22 mouse cellular contexts compared by ENCODE assay signal in the genomic region with DNA sequence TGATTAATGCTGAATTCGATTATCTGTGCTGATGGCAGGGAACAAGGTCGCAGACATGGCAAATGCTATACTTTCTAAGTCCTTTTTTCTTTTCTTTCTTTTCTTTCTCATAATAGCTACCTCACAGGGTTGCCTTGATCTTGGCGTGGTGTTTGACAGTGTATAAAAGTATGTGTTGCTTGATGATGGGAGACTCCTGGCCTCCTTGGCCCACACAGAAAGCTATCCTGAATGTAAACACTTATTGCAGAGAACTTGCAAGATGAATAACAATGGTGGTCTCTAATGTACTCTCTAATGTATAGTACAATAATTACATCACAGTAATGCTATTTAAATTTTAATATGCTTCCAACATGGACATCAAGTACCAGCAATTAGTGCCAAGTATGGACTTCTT.
A peak's percentile ranks its signal among the peaks of the same experiment; 100 is the strongest.
DNase-seq lines count a peak whose midpoint lies in the region; ATAC-seq and TF ChIP-seq lines count a peak whose summit lies in the region.
"Had no signal": no experiment of that assay in that cellular context is flagged by ENCODE, and none has a peak within 500 bp of the region (broad histone marks: within the 10 kb centered on the region; RNA-seq: fewer than 3 reads in every experiment).

No protein-coding gene starts in this region.

- WGBS in intestine, embryonic 14.5 days: 63% methylated on average over 3 of the region's 3 CpGs
- WGBS in intestine, embryonic 15.5 days: 72% methylated on average over 3 of the region's 3 CpGs
- 43% methylated on average over 3 of the region's 3 CpGs for whole genome bisulfite sequencing in lung, embryonic 14.5 days
- 67% methylated on average over 3 of the region's 3 CpGs for WGBS in lung, adult 2 months
- 32% methylated on average over 3 of the region's 3 CpGs for WGBS in lung, embryonic 15.5 days
- WGBS in lung, embryonic 16.5 days: 50% methylated on average over 3 of the region's 3 CpGs

- no peak overlapping the region for H3K4me2 ChIP-seq in intestine, embryonic 14.5 days (ENCODE audit: low read length)
- no peak overlapping the region for H3K4me2 ChIP-seq in intestine, embryonic 15.5 days (replicated peaks)
- no peak overlapping the region for H3K4me2 ChIP-seq in lung, embryonic 14.5 days
- H3K4me2 ChIP-seq in lung, embryonic 15.5 days: no peak overlapping the region
- H3K4me2 ChIP-seq in lung, embryonic 16.5 days (ENCODE audit: low read depth, low read length): no peak overlapping the region

- peaks cover 16% of the 10 kb centered on the region; the same call in 1 of the 2 replicates for H3K4me1 ChIP-seq in intestine, embryonic 14.5 days (replicated peaks; ENCODE audit: control insufficient read depth, insufficient read depth, low read length)
- peaks cover 17% of the 10 kb centered on the region; the same call in 1 of the 2 replicates for H3K4me1 ChIP-seq in intestine, embryonic 15.5 days (replicated peaks)
- H3K4me1 ChIP-seq in lung, embryonic 14.5 days (ENCODE audit: insufficient read depth): peaks cover 13% of the 10 kb centered on the region
- H3K4me1 ChIP-seq in lung, adult 2 months (ENCODE audit: control insufficient read depth, insufficient read depth, low read length): 0 out of 2 replicates have a peak, but pooled peaks cover under 1% of the 10 kb centered on the region
- H3K4me1 ChIP-seq in lung, embryonic 15.5 days: peaks cover 26% of the 10 kb centered on the region
- peaks cover 3% of the 10 kb centered on the region; the same call in 1 of the 2 replicates for H3K4me1 ChIP-seq in lung, embryonic 16.5 days (replicated peaks; ENCODE audit: control insufficient read depth, insufficient read depth, low read length)

- peak; percentile 41 for DNase-seq in intestine, embryonic 14.5 days (ENCODE audit: low spot score)
- peak; percentile 67 for DNase-seq in lung, embryonic 14.5 days
- DNase-seq in lung, adult 2 months: no peak
- DNase-seq in lung, postnatal 14 days: no peak
- DNase-seq in lung, postnatal 25 days (ENCODE audit: low spot score): no peak
- DNase-seq: adrenal gland, adult 2 months; adrenal gland, adult 8-10 months; adrenal gland, postnatal 10 days; adrenal gland, postnatal 14 days; adrenal gland, postnatal 25 days; adrenal gland, postnatal 36 days; B cell, adult 2 months; cerebellum, adult 11 months; cerebellum, adult 11-12 months had no signal

- no peaks in the 10 kb centered on the region for H3K36me3 ChIP-seq in intestine, embryonic 14.5 days (ENCODE audit: control insufficient read depth, insufficient read depth, low read length)
- H3K36me3 ChIP-seq in intestine, embryonic 15.5 days: no peaks in the 10 kb centered on the region
- H3K36me3 ChIP-seq in lung, embryonic 14.5 days (ENCODE audit: insufficient read depth): no peaks in the 10 kb centered on the region
- no peaks in the 10 kb centered on the region for H3K36me3 ChIP-seq in lung, embryonic 15.5 days
- no peaks in the 10 kb centered on the region for H3K36me3 ChIP-seq in lung, embryonic 16.5 days (ENCODE audit: control insufficient read depth, insufficient read depth, low read length)
- H3K36me3 ChIP-seq: G1E had no signal

- H3K4me3 ChIP-seq in intestine, embryonic 14.5 days (ENCODE audit: low read depth, low read length): no peak overlapping the region
- no peak overlapping the region for H3K4me3 ChIP-seq in intestine, embryonic 15.5 days (replicated peaks)
- no peak overlapping the region for H3K4me3 ChIP-seq in lung, embryonic 14.5 days (ENCODE audit: low read depth, low read length)
- no peak overlapping the region for H3K4me3 ChIP-seq in lung, adult 2 months (replicated peaks; ENCODE audit: extremely low read depth, low read depth, low read length)
- no peak overlapping the region for H3K4me3 ChIP-seq in lung, embryonic 15.5 days
- no peak overlapping the region for H3K4me3 ChIP-seq in lung, embryonic 16.5 days (ENCODE audit: low read length)

- no peak for TF ChIP-seq CTCF in lung, embryonic 14.5 days (IDR thresholded peaks at IDR 0.05; ENCODE audit: low read depth)
- no peak for TF ChIP-seq CTCF in lung, adult 2 months (IDR thresholded peaks at IDR 0.05; ENCODE audit: insufficient read depth, low read length)

- no peak overlapping the region for H3K9ac ChIP-seq in intestine, embryonic 14.5 days (ENCODE audit: low read length)
- no peak overlapping the region for H3K9ac ChIP-seq in intestine, embryonic 15.5 days
- H3K9ac ChIP-seq in lung, embryonic 14.5 days: no peak overlapping the region
- no peak overlapping the region for H3K9ac ChIP-seq in lung, embryonic 15.5 days
- no peak overlapping the region for H3K9ac ChIP-seq in lung, embryonic 16.5 days (ENCODE audit: low read length)

- no peaks in the 10 kb centered on the region for H3K9me3 ChIP-seq in intestine, embryonic 14.5 days (ENCODE audit: control insufficient read depth, low read length)
- H3K9me3 ChIP-seq in intestine, embryonic 15.5 days: no peaks in the 10 kb centered on the region
- H3K9me3 ChIP-seq in lung, embryonic 14.5 days (ENCODE audit: low read depth, low read length): no peaks in the 10 kb centered on the region
- no peaks in the 10 kb centered on the region for H3K9me3 ChIP-seq in lung, embryonic 15.5 days
- H3K9me3 ChIP-seq in lung, embryonic 16.5 days (ENCODE audit: control insufficient read depth, low read length): no peaks in the 10 kb centered on the region
- H3K9me3 ChIP-seq: G1E had no signal

- ATAC-seq in intestine, embryonic 14.5 days (replicated peaks; ENCODE audit: low FRiP score, low TSS enrichment, low read depth): no peak
- ATAC-seq in intestine, embryonic 15.5 days: no peak
- peak; percentile 83 for ATAC-seq in lung, embryonic 14.5 days (ENCODE audit: insufficient read depth)
- peak; percentile 56; the same call in 1 of the 2 replicates for ATAC-seq in lung, embryonic 15.5 days (ENCODE audit: borderline replicate concordance, extremely low read depth, low FRiP score, low TSS enrichment)
- ATAC-seq in lung, embryonic 16.5 days (ENCODE audit: low read depth): peak; percentile 52; the same call in 1 of the 2 replicates
- ATAC-seq: activated CD4-positive, CD25-positive, alpha-beta regulatory T cell, adult 4 months; CD4-positive, CD25-positive, alpha-beta regulatory T cell, adult 4 months had no signal

- no peak overlapping the region for H3K27ac ChIP-seq in intestine, embryonic 14.5 days (ENCODE audit: low read depth)
- H3K27ac ChIP-seq in intestine, embryonic 15.5 days: no peak overlapping the region
- H3K27ac ChIP-seq in lung, embryonic 14.5 days (ENCODE audit: low read depth): peak overlapping the region; percentile 46; the same call in 1 of the 2 replicates
- H3K27ac ChIP-seq in lung, embryonic 15.5 days: peak overlapping the region; percentile 29; the same call in 1 of the 2 replicates
- no peak overlapping the region for H3K27ac ChIP-seq in lung, embryonic 16.5 days (ENCODE audit: low read length)

- H3K27me3 ChIP-seq in intestine, embryonic 14.5 days (replicated peaks; ENCODE audit: control insufficient read depth, insufficient read depth, low read length): no peaks in the 10 kb centered on the region
- no peaks in the 10 kb centered on the region for H3K27me3 ChIP-seq in intestine, embryonic 15.5 days (replicated peaks)
- H3K27me3 ChIP-seq in lung, embryonic 14.5 days (ENCODE audit: insufficient read depth, low read length): no peaks in the 10 kb centered on the region
- no peaks in the 10 kb centered on the region for H3K27me3 ChIP-seq in lung, embryonic 15.5 days
- H3K27me3 ChIP-seq in lung, embryonic 16.5 days (ENCODE audit: control insufficient read depth, insufficient read depth, low read depth, low read length): no peaks in the 10 kb centered on the region
- H3K27me3 ChIP-seq: CH12.LX, Patski had no signal

- TF ChIP-seq POLR2A in lung, adult 2 months (IDR thresholded peaks at IDR 0.05; ENCODE audit: borderline replicate concordance, extremely low read depth, low read depth, low read length): no peak

Comparison
In these comparisons a context has a peak if more than half of its experiments do, and no peak if none do; other contexts are left out.
1. DNase-seq: peak in intestine, embryonic 14.5 days (single experiment) and lung, embryonic 14.5 days (single experiment); none in lung, adult 2 months (single experiment), lung, postnatal 14 days (single experiment) and lung, postnatal 25 days (single experiment).
2. H3K27ac ChIP-seq: peak in lung, embryonic 14.5 days (single experiment) and lung, embryonic 15.5 days (single experiment); none in intestine, embryonic 14.5 days (single experiment), intestine, embryonic 15.5 days (single experiment) and lung, embryonic 16.5 days (single experiment).
3. ATAC-seq: peak in lung, embryonic 14.5 days (single experiment), lung, embryonic 15.5 days (single experiment) and lung, embryonic 16.5 days (single experiment); none in intestine, embryonic 14.5 days (single experiment) and intestine, embryonic 15.5 days (single experiment).